Mouse (Mus musculus) limb, embryonic 10.5 days (tissue): Measurements from ENCODE around the gene Hs1bp3. TPM values are rescaled to one million over a fixed set of nuclear protein-coding genes. Genes with fewer than 3 reads are reported as not detected.
A peak's percentile ranks its signal among the peaks of the same experiment; 100 is the strongest.

Experiments used
- DNase-seq: peaks from one replicate; pipeline ENCODE4 v3.0.0-alpha.2; 2017; ENCODE audit warnings: low spot score
- H3K27ac ChIP-seq: fragments of 300-500 bp; sonication (generic); 2 replicates; pipeline ENCODE4 v1.5.1; 2016; ENCODE audit warnings: mild to moderate bottlenecking
- H3K27me3 ChIP-seq: fragments of 300-500 bp; sonication (generic); 2 replicates; pipeline ENCODE4 v1.6.1; 2016; ENCODE audit warnings: low read depth, mild to moderate bottlenecking; ENCODE audit not compliant: poor library complexity, severe bottlenecking
- H3K36me3 ChIP-seq: fragments of 300-500 bp; sonication (generic); 2 replicates; pipeline ENCODE4 v1.6.1; 2016; ENCODE audit warnings: mild to moderate bottlenecking, moderate library complexity
- H3K4me1 ChIP-seq: fragments of 300-500 bp; sonication (generic); 2 replicates; pipeline ENCODE4 v1.6.1; 2016
- H3K4me3 ChIP-seq: fragments of 300-500 bp; sonication (generic); 2 replicates; pipeline ENCODE4 v1.5.1; 2016; ENCODE audit warnings: mild to moderate bottlenecking, moderate library complexity
- H3K9me3 ChIP-seq: fragments of 300-500 bp; sonication (generic); replicated peaks from 2 replicates; pipeline ENCODE4 v1.6.1; 2016; ENCODE audit warnings: mild to moderate bottlenecking
- WGBS: fragments of 180-500 bp; shearing (Covaris S2); methylation state at CpG from one replicate; pipeline ENCODE4 v1.1.7; 2016; 5-methylcytosine and 5-hydroxymethylcytosine counted together
- polyA plus RNA-seq: library from polyadenylated mRNA; unstranded; fragments of >200 nt; fragmentation: Nextera tagmentation; extraction: Ambion mirVana; gene quantifications from 2 replicates; pipeline ENCODE4 v1.2.1, GENCODE M21; 2016

Gene Hs1bp3
- polyA plus RNA-seq, 1 experiment from 2014 or later = 19.5 TPM

DNA sequence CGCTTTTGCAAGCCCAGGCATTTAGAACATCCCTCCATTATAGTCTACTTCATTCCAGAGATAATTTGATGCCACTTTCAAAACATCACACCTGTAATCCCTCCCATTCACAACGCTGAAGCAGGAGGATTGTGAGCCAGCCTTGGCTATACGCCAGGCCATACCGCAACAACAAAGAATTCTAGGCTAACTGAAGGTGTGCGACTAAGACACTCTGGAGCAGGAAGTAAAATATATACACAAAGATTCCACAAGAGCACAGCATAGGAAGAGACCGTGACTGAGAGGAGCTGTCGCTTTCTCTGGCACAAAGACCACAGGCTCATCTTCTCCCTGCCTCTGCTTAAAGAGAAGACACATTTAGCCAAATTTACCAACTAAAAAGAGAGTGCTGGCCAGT, 49.2 kb downstream of the Hs1bp3 start:
- Histone ChIP-seq H3K36me3 (no peaks in the 10 kb centered on the region), H3K4me1 (peaks cover 47% of the 10 kb centered on the region), H3K9me3 (no peaks in the 10 kb centered on the region), H3K27ac (no peak overlapping the region), H3K4me3 (no peak overlapping the region), H3K27me3 (no peaks in the 10 kb centered on the region)
- 89% methylated on average over 7 of the region's 7 CpGs for WGBS
- DNase-seq = no peak

GRCm38 (mm10) chr12:8364321-8364838, 51.1 kb downstream of the Hs1bp3 start:
- no peak overlapping the region for H3K4me3 ChIP-seq

DNA sequence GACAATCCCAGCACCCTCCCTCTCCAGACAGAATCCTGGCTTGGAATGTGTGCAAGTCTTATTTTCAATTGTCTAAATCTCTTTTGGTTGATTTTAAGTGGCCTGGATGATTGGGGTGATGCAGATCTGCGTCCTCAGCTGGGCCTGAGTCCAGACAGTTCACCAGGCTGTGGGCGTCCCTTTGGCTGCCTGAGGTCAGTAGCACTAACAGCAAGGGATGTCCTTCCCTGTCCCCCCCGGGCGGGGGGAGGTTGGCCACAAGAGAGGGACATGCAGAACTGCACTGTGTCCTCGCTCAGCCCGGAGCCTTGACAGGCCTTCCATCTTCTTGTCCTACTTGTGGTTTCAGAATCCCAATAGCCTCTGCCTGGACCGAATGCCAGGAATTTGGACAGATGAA, 52.1 kb downstream of the Hs1bp3 start:
- Histone ChIP-seq H3K27ac (peak overlapping the region; percentile 62), H3K36me3 (no peaks in the 10 kb centered on the region), H3K27me3 (no peaks in the 10 kb centered on the region), H3K9me3 (no peaks in the 10 kb centered on the region), H3K4me3 (no peak overlapping the region), H3K4me1 (peaks cover 35% of the 10 kb centered on the region)
- 65% methylated on average over 7 of the region's 7 CpGs for WGBS
- DNase-seq = no peak

More at GRCm38 (mm10) chr12:8364321-8364838, 51.1 kb downstream of the Hs1bp3 start:
- H3K36me3 ChIP-seq = no peaks in the 10 kb centered on the region
- H3K27me3 ChIP-seq = no peaks in the 10 kb centered on the region
- H3K4me1 ChIP-seq = peaks cover 35% of the 10 kb centered on the region
- peak overlapping the region; percentile 62 for H3K27ac ChIP-seq
- no peaks in the 10 kb centered on the region for H3K9me3 ChIP-seq
- DNase-seq = peak; percentile 57
- WGBS = 8% methylated on average over 6 of the region's 6 CpGs

DNA sequence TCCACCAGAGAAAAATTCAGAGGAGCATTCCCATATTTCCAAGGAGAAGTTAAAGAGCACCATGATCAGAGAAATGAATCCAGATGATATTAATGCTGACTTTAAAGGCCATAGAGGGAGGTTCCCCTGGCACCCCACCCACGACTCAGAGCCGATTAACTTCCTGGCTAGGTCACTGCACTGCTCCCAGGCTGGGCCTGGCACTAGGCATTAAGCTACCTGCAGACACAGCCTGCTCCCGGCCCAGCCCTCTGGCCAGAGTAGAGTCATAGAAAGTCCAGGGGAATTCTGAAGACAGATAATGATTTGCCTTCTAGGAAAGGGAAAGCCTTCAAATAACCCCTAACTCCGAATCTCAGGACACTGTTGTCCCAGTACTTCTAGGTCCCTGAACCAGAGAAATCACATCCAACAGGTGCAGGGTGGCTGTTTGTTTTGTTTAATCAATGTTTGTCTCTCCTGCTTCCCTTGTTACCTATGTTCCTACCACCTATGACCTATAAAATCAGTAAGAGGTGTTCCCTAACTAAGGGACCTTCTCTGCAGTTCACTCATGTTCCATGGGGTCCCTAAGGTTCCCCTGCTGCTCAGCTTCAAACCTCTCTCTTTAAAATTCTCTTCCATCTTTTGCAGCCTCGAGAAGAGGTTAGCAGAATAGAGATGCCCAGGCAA, 52.8 kb downstream of the Hs1bp3 start:
- H3K9me3 ChIP-seq = no peaks in the 10 kb centered on the region
- peaks cover 35% of the 10 kb centered on the region for H3K4me1 ChIP-seq
- no peak for DNase-seq
- no peaks in the 10 kb centered on the region for H3K27me3 ChIP-seq
- H3K36me3 ChIP-seq = no peaks in the 10 kb centered on the region
- H3K4me3 ChIP-seq = no peak overlapping the region
- H3K27ac ChIP-seq = no peak overlapping the region
- 82% methylated on average over 5 of the region's 5 CpGs for WGBS

DNA sequence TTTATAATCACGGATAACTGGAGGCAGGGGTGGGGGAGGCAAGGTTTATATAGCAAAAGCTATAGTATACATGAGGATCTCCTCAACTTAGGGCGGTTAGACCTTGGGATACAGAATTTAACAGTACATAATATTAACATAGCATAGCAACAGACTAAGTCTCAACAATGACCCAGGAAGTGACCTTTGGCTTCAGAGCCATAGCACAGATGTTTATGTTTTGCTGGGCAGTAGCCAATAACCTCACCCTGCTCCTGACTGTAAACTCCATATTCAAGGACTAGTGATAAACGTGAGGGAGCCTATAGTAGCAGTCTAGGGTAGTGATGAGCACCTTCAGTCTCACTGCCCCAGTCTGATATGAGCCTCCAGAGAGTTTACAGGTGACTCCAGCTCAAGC, 53.5 kb downstream of the Hs1bp3 start:
- no peaks in the 10 kb centered on the region for H3K36me3 ChIP-seq
- WGBS = 67% methylated on average over 3 of the region's 3 CpGs

DNA sequence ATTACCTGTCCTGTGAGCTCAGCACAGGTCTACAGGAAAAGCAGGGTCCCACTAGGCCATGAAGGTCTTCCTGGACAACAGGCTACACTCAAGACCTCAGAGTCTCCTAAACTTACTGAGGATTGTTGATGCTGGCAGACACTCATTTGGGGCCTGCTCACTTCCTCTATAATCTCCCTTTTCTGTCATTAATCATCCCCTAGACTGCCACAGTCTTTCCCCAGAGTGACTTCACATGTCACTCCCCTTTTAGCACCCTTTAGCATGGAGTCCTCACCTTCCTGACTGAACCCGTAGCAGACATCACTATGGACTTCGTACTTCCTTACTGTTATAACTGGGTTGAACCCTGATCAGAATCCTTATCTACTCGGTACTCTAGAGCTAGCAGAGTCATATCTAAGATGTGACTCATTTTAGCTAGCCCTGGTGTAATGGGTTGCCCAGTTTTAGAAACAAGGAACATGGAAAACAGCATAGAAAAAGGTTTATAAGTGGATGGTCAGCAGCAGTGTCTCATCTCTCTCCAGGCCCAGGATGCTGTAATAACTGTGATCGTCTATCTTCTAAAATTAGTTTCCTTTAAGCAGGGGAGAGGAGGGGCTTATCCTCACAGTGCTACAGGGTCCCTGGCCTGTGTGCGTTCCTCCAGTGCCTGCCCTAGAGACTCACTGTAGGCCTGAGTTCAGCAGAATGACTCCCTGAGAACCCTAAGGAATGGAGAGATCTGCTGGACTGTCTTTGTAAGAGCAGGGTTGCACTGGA, 58.7 kb downstream of the Hs1bp3 start:
- Histone ChIP-seq H3K4me3 (no peak overlapping the region), H3K4me1 (peaks cover 2% of the 10 kb centered on the region), H3K9me3 (no peaks in the 10 kb centered on the region), H3K36me3 (no peaks in the 10 kb centered on the region), H3K27me3 (no peaks in the 10 kb centered on the region), H3K27ac (no peak overlapping the region)
- DNase-seq = no peak
- 78% methylated on average over 5 of the region's 5 CpGs for WGBS

More for the DNA sequence above, 53.5 kb downstream of the Hs1bp3 start:
- Histone ChIP-seq H3K4me3 (no peak overlapping the region), H3K9me3 (no peaks in the 10 kb centered on the region), H3K27ac (no peak overlapping the region), H3K27me3 (no peaks in the 10 kb centered on the region), H3K4me1 (peaks cover 35% of the 10 kb centered on the region)
- DNase-seq = no peak

DNA sequence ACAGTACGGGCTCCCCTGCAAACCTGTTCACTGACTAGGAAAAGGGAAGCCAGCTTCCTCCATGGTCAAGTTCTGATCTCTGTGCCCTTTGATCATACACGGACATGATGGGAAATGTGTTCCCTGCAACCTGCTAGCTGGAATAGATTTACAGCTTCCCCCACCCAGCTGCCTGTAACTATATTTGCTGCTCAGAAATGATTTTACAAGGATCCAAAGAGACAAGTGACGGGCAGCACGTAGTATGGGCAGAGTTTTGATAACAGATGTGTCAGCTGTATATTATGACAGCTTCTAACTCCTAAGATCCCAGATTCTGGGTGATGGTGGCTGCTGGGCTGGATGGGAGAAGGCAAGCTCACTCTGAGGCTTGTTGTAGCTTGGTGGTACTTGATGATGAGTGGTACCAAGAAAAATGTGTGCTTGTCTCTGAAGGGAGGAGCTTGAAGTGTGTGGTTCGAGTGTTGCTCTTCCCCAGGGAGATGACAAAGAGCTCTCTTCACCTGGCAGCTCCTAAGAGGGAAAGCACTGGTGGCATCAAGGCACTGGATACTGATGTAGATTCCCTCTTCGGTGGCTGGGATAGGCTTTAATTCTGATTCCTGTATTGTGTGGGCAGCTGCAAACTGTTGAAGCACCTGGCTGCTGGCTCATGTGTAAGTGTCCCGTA, 59.4 kb downstream of the Hs1bp3 start:
- peaks cover 6% of the 10 kb centered on the region for H3K4me1 ChIP-seq
- WGBS = 78% methylated on average over 7 of the region's 7 CpGs
- no peaks in the 10 kb centered on the region for H3K36me3 ChIP-seq
- no peaks in the 10 kb centered on the region for H3K27me3 ChIP-seq
- H3K4me3 ChIP-seq = no peak overlapping the region
- no peaks in the 10 kb centered on the region for H3K9me3 ChIP-seq
- H3K27ac ChIP-seq = no peak overlapping the region
- no peak for DNase-seq

DNA sequence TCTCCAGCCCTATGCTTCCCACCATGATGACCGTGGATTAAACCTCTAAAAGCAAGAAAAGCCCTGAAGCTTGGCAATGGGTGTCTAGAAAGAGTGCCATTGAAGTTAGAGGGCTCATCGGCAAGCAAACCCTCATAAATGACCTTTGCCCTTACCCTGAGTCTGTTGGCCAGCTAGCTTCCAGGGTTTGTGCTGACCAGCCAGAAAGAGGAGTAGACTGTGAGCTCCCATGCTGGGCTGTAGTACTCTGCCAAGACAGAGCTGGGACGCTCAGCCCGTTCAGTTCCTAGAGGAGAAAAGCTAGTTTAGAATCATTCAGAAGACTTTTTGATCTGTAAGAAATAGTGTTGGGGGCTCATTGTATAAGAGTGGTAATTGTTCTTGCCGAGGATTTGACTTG, 60.5 kb downstream of the Hs1bp3 start:
- Histone ChIP-seq H3K36me3 (no peaks in the 10 kb centered on the region), H3K27ac (no peak overlapping the region), H3K27me3 (no peaks in the 10 kb centered on the region), H3K4me3 (no peak overlapping the region), H3K4me1 (peaks cover 15% of the 10 kb centered on the region), H3K9me3 (no peaks in the 10 kb centered on the region)
- DNase-seq = no peak
- 84% methylated on average over 5 of the region's 5 CpGs for WGBS

DNA sequence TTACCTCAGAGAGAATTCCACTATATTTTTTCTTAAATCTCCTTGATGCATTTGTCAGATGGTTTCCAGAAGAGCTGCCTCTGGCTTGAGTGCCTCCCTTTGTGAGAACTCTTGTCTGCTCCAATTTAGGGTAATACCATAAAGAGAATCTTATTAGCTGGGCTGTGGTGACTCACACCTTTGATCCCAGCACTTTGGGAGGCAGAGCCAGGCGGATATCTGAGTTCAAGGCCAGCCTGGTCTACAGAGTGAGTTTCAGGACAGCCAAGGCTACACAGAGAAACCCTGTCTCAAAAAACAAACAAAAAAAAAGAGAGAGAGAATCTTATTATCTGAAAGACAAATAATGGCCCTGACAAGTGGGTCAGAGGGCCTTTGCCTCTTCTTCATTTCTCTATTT, 63.9 kb downstream of the Hs1bp3 start:
- H3K9me3 ChIP-seq = no peaks in the 10 kb centered on the region
- DNase-seq = no peak
- H3K27ac ChIP-seq = peak overlapping the region; percentile 78; the same call in 1 of the 2 replicates
- no peaks in the 10 kb centered on the region for H3K27me3 ChIP-seq
- no peak overlapping the region for H3K4me3 ChIP-seq
- peaks cover 17% of the 10 kb centered on the region for H3K4me1 ChIP-seq
- 78% methylated on average over 1 of the region's 1 CpGs for WGBS
- no peaks in the 10 kb centered on the region for H3K36me3 ChIP-seq

DNA sequence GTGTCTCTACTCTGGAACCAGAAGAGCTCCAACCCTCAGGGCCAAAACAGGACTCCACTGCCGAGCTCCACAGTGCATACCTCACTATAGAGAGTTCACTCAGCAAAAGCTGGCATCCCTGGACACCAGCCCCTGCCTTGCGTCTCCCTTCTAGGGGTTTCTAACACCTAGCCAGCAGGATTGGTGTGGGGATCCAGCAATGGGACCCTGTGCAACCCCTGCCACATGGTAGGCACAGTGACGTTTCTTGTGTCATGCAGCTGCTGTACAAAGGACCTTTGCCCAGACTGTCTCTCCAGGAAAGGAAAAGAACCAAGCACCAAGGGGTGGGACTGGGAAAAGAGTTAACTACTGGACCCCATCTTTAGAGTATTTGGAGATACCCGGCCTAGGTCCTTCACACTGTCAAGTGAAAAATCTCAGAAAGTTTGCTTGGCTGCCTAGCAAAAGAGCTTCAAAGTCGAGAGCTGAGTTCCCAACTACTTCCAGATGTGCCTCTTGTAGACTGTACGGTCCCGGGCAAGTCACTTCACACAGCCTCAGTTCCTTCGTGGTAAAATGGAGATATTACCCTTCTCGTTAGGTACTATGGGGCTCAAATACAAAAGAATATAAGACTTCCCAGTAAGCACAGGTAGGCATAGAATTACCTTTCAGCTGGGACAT, 64.9 kb downstream of the Hs1bp3 start:
- no peaks in the 10 kb centered on the region for H3K27me3 ChIP-seq
- no peaks in the 10 kb centered on the region for H3K36me3 ChIP-seq
- 44% methylated on average over 9 of the region's 9 CpGs for WGBS
- peak overlapping the region; percentile 78 for H3K27ac ChIP-seq
- peaks cover 21% of the 10 kb centered on the region for H3K4me1 ChIP-seq
- no peaks in the 10 kb centered on the region for H3K9me3 ChIP-seq
- DNase-seq = no peak
- no peak overlapping the region for H3K4me3 ChIP-seq

- H3K4me3 ChIP-seq = no peak overlapping the region
- peak overlapping the region; percentile 33; the same call in 1 of the 2 replicates for H3K27ac ChIP-seq
- H3K9me3 ChIP-seq = no peaks in the 10 kb centered on the region
- H3K36me3 ChIP-seq = no peaks in the 10 kb centered on the region
- no peak for DNase-seq
- 78% methylated on average over 8 of the region's 8 CpGs for WGBS
- H3K27me3 ChIP-seq = no peaks in the 10 kb centered on the region
- peaks cover 21% of the 10 kb centered on the region for H3K4me1 ChIP-seq
Measured at GRCm38 (mm10) chr12:8379795-8380521, 66.7 kb downstream of the Hs1bp3 start.

DNA sequence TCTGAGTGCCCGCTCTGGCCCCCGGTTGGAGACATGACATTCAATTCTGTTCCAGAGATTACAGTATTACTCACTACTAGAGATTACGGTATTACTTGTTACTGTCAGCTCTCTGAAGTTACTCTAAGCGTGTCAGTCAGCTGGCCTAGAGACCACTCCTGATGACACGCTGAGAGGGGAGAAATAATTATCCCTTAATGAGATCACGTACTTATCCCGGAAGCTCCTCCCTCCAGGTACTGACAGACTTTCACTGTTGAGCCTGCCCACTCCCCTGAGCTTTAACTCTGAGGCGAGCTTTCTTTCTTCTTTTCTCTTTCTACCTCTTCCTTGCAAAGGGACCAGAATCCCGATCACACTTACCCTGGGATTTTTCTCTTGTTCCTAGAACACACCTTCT, 67.7 kb downstream of the Hs1bp3 start:
- peaks cover 21% of the 10 kb centered on the region for H3K4me1 ChIP-seq
- 75% methylated on average over 9 of the region's 9 CpGs for WGBS
- no peaks in the 10 kb centered on the region for H3K27me3 ChIP-seq
- no peaks in the 10 kb centered on the region for H3K9me3 ChIP-seq
- H3K4me3 ChIP-seq = no peak overlapping the region
- no peaks in the 10 kb centered on the region for H3K36me3 ChIP-seq
- no peak overlapping the region for H3K27ac ChIP-seq
- DNase-seq = no peak
